Mouse (Mus musculus): ENCODE measurements around the gene Asdurf. TPM values are rescaled to one million over a fixed set of nuclear protein-coding genes. Genes with fewer than 3 reads are reported as not detected.
"Not testable (repeated sequence)": the region's sequence is repeated elsewhere in the genome, so short reads cannot be mapped to it uniquely, and the experiment has no call there.

Asdurf gene
- total RNA-seq (2014; fragmentation: Nextera tagmentation), result not detected in 2 replicates
- 22.0 and 55.5 TPM in 2 replicates for total RNA-seq (2017)
- polyA plus RNA-seq (2012), result 13.1 and 111 TPM in 2 replicates

DNA sequence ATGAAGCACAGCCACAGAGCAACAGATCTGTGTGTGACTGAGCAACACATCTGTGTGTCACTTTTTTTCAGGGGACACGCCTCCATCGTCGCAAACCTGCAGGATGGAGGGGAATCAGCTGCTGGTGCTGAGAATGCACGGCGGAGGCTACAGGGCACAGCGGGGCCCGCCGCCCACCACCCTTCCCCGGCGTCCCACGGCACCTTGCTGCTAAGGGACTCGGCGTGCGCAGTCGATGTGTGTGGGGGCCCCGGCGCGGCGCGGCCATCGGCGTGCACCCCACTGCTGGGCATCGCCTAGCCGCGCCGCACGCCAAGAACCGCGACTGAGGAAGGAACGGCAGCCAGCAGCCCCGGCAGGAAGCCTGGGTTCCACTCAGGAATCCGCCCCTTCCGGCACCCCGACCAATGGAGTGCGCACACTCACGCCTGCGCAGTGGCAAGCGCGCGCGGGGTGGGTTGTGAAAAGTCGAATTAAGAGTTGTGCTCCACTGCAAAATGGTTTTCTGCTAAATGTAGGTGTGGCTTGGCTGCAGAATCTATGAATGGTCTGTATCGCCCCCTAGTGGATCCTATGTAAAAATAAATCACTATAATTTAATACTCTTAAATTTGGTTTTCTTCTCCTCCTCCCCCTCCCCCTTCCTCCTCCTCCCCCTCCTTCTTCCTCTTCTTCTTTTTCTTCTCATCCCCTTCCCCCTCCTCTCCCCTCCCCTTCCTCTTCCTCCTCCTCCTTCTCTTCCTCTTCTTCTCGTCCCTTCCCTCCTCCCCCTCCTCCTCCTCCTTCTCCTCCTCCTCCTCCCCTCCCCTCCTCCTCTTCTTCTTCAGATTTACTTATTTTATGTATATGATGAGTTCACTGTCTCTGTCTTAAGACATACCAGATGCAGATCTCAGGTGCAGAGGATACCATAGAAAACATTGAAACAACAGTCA is at the start of gene Asdurf, which contains the start of the genes Gm28551 and Asnsd1:
Gene Asdurf (minus strand): TSS at position 293 of the 935 bp plus-strand sequence.
Gene Gm28551 (minus strand): TSS at position 341 of the 935 bp plus-strand sequence.
Gene Asnsd1 (minus strand): TSS at position 426 of the 935 bp plus-strand sequence.
- TF ChIP-seq TAL1 (conservative IDR thresholded peaks at IDR 0.05; ENCODE audit: low read depth, low read length) (no peak), POLR2AphosphoS5 (IDR thresholded peaks at IDR 0.05; ENCODE audit: insufficient replicate concordance, low read depth, low read length) (no peak), GATA2 (IDR thresholded peaks at IDR 0.05; ENCODE audit: borderline replicate concordance, low read depth, low read length) (no peak), GATA1 (IDR thresholded peaks at IDR 0.05; ENCODE audit: borderline replicate concordance, low read length) (no peak), CTCF (IDR thresholded peaks at IDR 0.05; ENCODE audit: low read depth, low read length) (no peak)
- H3K4me1 ChIP-seq (ENCODE audit: insufficient read depth, low read depth, low read length), result peaks cover 16% of the 10 kb centered on the region
- peaks cover 4% of the 10 kb centered on the region; the same call in 1 of the 2 replicates for H3K27me3 ChIP-seq (ENCODE audit: insufficient read depth, low read length)
- DNase-seq (ENCODE audit: low spot score) (peak; percentile 100), ATAC-seq (ENCODE audit: extremely low read depth, insufficient number of reproducible peaks, low FRiP score, poor library complexity, severe bottlenecking) (peak; percentile 98)
- H3K36me3 ChIP-seq (replicated peaks), result peaks cover 23% of the 10 kb centered on the region
- H3K9me3 ChIP-seq (replicated peaks), result no peaks in the 10 kb centered on the region
- peak within 1 kb of the TSS; percentile 100 for H3K4me3 ChIP-seq (ENCODE audit: low read depth, low read length)

- ATAC-seq (ENCODE audit: extremely low read depth, insufficient number of reproducible peaks, low FRiP score, poor library complexity, severe bottlenecking); H3K4me3 ChIP-seq (ENCODE audit: low read depth, low read length); DNase-seq (ENCODE audit: low spot score); H3K27me3 ChIP-seq (ENCODE audit: insufficient read depth, low read length); H3K4me1 ChIP-seq (ENCODE audit: insufficient read depth, low read depth, low read length); H3K9me3 ChIP-seq (replicated peaks); H3K36me3 ChIP-seq (replicated peaks): not testable (repeated sequence)
These were observed 41.7 kb upstream of the Asdurf start for GRCm38 (mm10) chr1:53393936-53394760.

GRCm38 (mm10) chr1:53388762-53389161 is 36.3 kb upstream of the Asdurf start:
- no peaks in the 10 kb centered on the region for H3K36me3 ChIP-seq (replicated peaks)
- no peak overlapping the region for H3K4me3 ChIP-seq (ENCODE audit: low read depth, low read length)
- TF ChIP-seq CTCF (IDR thresholded peaks at IDR 0.05; ENCODE audit: low read depth, low read length), result no peak
- no peak for TF ChIP-seq GATA1 (IDR thresholded peaks at IDR 0.05; ENCODE audit: borderline replicate concordance, low read length)
- TF ChIP-seq TAL1 (conservative IDR thresholded peaks at IDR 0.05; ENCODE audit: low read depth, low read length), result no peak
- TF ChIP-seq GATA2 (IDR thresholded peaks at IDR 0.05; ENCODE audit: borderline replicate concordance, low read depth, low read length), result no peak
- no peak for TF ChIP-seq POLR2AphosphoS5 (IDR thresholded peaks at IDR 0.05; ENCODE audit: insufficient replicate concordance, low read depth, low read length)
- H3K27me3 ChIP-seq (ENCODE audit: insufficient read depth, low read length), result no peaks in the 10 kb centered on the region
- no peak for ATAC-seq (ENCODE audit: extremely low read depth, insufficient number of reproducible peaks, low FRiP score, poor library complexity, severe bottlenecking)
- H3K4me1 ChIP-seq (ENCODE audit: insufficient read depth, low read depth, low read length), result no peaks in the 10 kb centered on the region
- DNase-seq (ENCODE audit: low spot score), result no peak
- H3K9me3 ChIP-seq (replicated peaks), result peaks cover 7% of the 10 kb centered on the region

DNA sequence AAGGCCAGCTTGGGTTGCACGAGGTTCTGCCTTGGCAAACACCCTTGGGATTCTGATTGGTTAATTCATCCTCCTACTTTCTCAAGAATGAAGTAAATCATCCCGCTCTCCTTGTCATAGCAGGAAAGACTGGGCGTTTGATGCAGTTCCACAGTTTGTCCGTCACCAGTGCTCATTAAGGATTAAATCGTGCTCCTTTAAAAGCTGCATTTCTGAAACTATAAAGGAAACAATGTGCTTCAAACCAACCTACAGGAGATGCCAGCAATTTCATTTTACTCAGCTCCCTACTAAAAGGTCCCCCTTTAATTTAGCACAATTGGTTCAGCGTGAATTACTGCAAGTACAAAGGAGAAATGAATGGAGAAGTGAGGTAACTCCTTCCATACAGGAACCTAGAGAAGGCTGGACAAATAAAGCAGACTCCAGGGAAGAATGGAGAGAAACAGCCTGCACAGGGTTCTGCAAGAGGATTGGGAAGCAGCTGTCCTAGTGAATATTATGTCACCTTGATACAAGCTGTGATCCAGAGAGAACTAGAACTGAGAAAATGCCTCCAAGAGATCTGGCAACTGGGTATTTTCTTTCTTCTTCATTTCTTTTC is 31.8 kb upstream of the Asdurf start:
- no peaks in the 10 kb centered on the region for H3K36me3 ChIP-seq (replicated peaks)
- TF ChIP-seq GATA2 (IDR thresholded peaks at IDR 0.05; ENCODE audit: borderline replicate concordance, low read depth, low read length) (no peak), TAL1 (conservative IDR thresholded peaks at IDR 0.05; ENCODE audit: low read depth, low read length) (no peak), GATA1 (IDR thresholded peaks at IDR 0.05; ENCODE audit: borderline replicate concordance, low read length) (no peak), CTCF (IDR thresholded peaks at IDR 0.05; ENCODE audit: low read depth, low read length) (no peak), POLR2AphosphoS5 (IDR thresholded peaks at IDR 0.05; ENCODE audit: insufficient replicate concordance, low read depth, low read length) (no peak)
- no peaks in the 10 kb centered on the region for H3K4me1 ChIP-seq (ENCODE audit: insufficient read depth, low read depth, low read length)
- DNase-seq (ENCODE audit: low spot score) (no peak), ATAC-seq (ENCODE audit: extremely low read depth, insufficient number of reproducible peaks, low FRiP score, poor library complexity, severe bottlenecking) (no peak)
- H3K4me3 ChIP-seq (ENCODE audit: low read depth, low read length), result no peak overlapping the region
- H3K27me3 ChIP-seq (ENCODE audit: insufficient read depth, low read length), result no peaks in the 10 kb centered on the region
- no peaks in the 10 kb centered on the region; the same call in 1 of the 2 replicates for H3K9me3 ChIP-seq (replicated peaks)

DNA sequence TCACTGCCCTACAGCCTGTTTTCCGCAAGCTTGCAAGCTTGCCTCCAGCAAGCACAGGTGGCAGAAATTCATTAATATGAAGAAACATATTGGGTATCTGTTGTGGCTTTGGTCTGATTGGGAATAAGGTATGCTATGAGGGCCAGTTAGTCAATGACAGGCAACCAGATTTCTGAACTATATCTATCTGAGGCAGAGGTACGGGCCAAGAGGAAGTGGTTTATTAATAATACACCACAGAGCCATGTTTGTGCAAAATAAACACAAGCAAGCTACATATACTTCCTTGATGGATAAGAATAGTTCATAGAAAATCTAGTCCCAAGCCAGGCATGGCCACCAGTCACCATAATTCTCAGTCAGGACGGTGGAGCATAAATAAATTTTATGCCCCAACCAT is 25.3 kb upstream of the Asdurf start:
- H3K27me3 ChIP-seq (ENCODE audit: insufficient read depth, low read length), result peaks cover 8% of the 10 kb centered on the region; the same call in 1 of the 2 replicates
- ATAC-seq (ENCODE audit: extremely low read depth, insufficient number of reproducible peaks, low FRiP score, poor library complexity, severe bottlenecking), result no peak

GRCm38 (mm10) chr1:53375965-53376364 is 23.5 kb upstream of the Asdurf start:
- DNase-seq (ENCODE audit: low spot score); H3K4me1 ChIP-seq (ENCODE audit: insufficient read depth, low read depth, low read length); H3K36me3 ChIP-seq (replicated peaks); H3K9me3 ChIP-seq (replicated peaks); H3K4me3 ChIP-seq (ENCODE audit: low read depth, low read length); ATAC-seq (ENCODE audit: extremely low read depth, insufficient number of reproducible peaks, low FRiP score, poor library complexity, severe bottlenecking); H3K27me3 ChIP-seq (ENCODE audit: insufficient read depth, low read length): not testable (repeated sequence)

More for the DNA sequence above, 25.3 kb upstream of the Asdurf start:
- Histone ChIP-seq H3K4me1 (ENCODE audit: insufficient read depth, low read depth, low read length) (no peaks in the 10 kb centered on the region), H3K36me3 (replicated peaks) (no peaks in the 10 kb centered on the region), H3K9me3 (replicated peaks) (no peaks in the 10 kb centered on the region), H3K4me3 (ENCODE audit: low read depth, low read length) (no peak overlapping the region)
- no peak for DNase-seq (ENCODE audit: low spot score)
- no peak for TF ChIP-seq GATA2 (IDR thresholded peaks at IDR 0.05; ENCODE audit: borderline replicate concordance, low read depth, low read length)

All from G1E (cell line).